Mouse (Mus musculus): Measurements from ENCODE around the gene Spindoc. TPM values are rescaled to one million over a fixed set of nuclear protein-coding genes. Genes with fewer than 3 reads are reported as not detected.

The Spindoc gene
- polyA plus RNA-seq, 1 experiment from 2014 or later = 41.2 TPM

DNA sequence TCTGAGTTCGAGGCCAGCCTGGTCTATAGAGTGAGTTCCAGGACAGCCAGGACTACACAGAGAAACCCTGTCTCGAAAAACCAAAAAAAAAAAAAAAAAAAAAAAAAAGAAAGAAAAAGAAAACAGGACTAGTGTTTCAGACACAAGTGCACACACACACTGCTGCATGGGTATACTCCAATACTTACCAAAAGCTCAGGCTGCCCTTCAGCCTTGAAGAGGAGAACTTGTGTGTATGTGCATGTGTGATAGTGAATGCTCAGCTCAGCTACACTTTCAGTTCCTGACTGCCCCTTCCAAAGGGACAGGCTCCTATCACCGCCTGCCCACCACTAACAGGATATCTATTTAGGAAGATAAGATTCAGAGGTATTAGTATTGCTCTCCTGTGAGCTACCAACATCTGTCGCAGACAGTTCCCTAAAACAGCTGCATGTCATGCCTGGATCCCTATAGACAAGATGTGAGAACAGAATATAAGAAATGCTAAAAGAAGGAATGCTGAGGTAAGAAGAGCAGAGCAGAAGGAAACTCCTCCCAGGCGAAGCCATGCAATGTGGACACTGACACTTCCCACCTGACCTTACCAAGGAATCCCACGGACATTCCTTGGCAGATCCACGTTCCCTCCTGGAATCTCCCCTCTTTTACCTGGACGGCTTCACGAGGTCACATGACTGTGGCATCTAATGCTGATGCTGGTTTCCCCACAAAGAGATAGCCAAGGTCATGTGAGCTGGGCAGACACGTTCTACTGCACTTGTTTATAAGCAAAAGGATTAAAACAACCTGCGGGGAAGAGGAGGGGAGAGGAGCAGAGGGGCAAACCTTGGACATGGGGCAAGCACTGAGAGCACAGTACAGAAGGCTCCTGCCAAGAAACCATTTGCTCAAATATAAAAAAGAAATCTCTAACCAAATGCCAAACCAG is 77.1 kb downstream of the Spindoc start:
- H3K27ac ChIP-seq = no peak overlapping the region
- no peak overlapping the region for H3K4me3 ChIP-seq (replicated peaks)
- H3K9ac ChIP-seq (replicated peaks) = no peak overlapping the region
- WGBS = 82% methylated on average over 11 of the region's 11 CpGs
- no peak for ATAC-seq (ENCODE audit: insufficient number of reproducible peaks, insufficient read depth, low FRiP score, low TSS enrichment, low read depth)
- H3K27me3 ChIP-seq = no peaks in the 10 kb centered on the region
- H3K4me1 ChIP-seq (replicated peaks) = peaks cover 34% of the 10 kb centered on the region
- no peak overlapping the region for H3K4me2 ChIP-seq
- no peaks in the 10 kb centered on the region for H3K36me3 ChIP-seq
- H3K9me3 ChIP-seq = no peaks in the 10 kb centered on the region

DNA sequence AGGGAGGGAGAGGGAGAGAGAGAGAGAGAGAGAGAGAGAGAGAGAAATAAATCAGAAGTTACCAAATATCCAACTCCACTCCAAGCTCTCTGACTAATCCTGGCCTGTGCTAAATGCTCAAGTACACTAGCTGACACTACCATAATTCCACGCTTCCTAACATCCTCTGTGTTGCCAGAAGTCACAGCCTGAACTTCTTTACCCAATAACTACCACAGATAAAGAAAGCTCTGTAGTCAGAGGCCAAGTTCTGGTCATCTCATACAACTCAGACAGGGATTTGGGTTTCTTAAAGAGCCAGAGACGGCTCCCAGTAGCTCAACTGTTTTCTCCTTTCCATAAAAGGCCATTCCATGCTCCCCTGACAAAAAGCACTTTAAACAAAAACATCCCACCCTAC is 78.0 kb downstream of the Spindoc start:
- H3K4me1 ChIP-seq (replicated peaks) = peaks cover 25% of the 10 kb centered on the region
- no peak for ATAC-seq (ENCODE audit: insufficient number of reproducible peaks, insufficient read depth, low FRiP score, low TSS enrichment, low read depth)
- H3K27me3 ChIP-seq = no peaks in the 10 kb centered on the region
- H3K27ac ChIP-seq = no peak overlapping the region
- H3K9me3 ChIP-seq = no peaks in the 10 kb centered on the region
- H3K4me3 ChIP-seq (replicated peaks) = no peak overlapping the region
- no peak overlapping the region for H3K9ac ChIP-seq (replicated peaks)
- H3K36me3 ChIP-seq = peaks cover 4% of the 10 kb centered on the region; the same call in 1 of the 2 replicates
- H3K4me2 ChIP-seq = no peak overlapping the region
- 79% methylated on average over 2 of the region's 2 CpGs for WGBS

Small RNA genes within 50 kb of the gene (microRNA-seq; reads per million reads assigned to microRNA genes)
- gene Mir6991 = 1.6 reads per million

Other genes with a start within 250 kb of the Spindoc start
- gene Otub1, start 176.7 kb downstream of the Spindoc start, polyA plus RNA-seq (2016; fragmentation: Nextera tagmentation; extraction: Ambion mirVana) = 222 and 233 TPM in 2 replicates
- 870 and 903 TPM in 2 replicates for gene Cox8a, start 165.4 kb downstream of the Spindoc start, polyA plus RNA-seq (2016; fragmentation: Nextera tagmentation; extraction: Ambion mirVana)
- 69.7 and 73.1 TPM in 2 replicates for gene Naa40, start 141.8 kb downstream of the Spindoc start, polyA plus RNA-seq (2016; fragmentation: Nextera tagmentation; extraction: Ambion mirVana)
- 50.9 and 51.1 TPM in 2 replicates for gene Rcor2, start 115.7 kb downstream of the Spindoc start, polyA plus RNA-seq (2016; fragmentation: Nextera tagmentation; extraction: Ambion mirVana)
- 54.4 and 58.5 TPM in 2 replicates for gene Mark2, start 41.1 kb downstream of the Spindoc start, polyA plus RNA-seq (2016; fragmentation: Nextera tagmentation; extraction: Ambion mirVana)
- 11.0 and 12.0 TPM in 2 replicates for gene 2700081O15Rik, start 34.6 kb upstream of the Spindoc start, polyA plus RNA-seq (2016; fragmentation: Nextera tagmentation; extraction: Ambion mirVana)
- 99.6 and 105 TPM in 2 replicates for gene Rtn3, start 100.3 kb upstream of the Spindoc start, polyA plus RNA-seq (2016; fragmentation: Nextera tagmentation; extraction: Ambion mirVana)
- gene Atl3, start 111.0 kb upstream of the Spindoc start, polyA plus RNA-seq (2016; fragmentation: Nextera tagmentation; extraction: Ambion mirVana) = 10.8 and 11.9 TPM in 2 replicates
- gene Pla2g16, start 174.5 kb upstream of the Spindoc start, polyA plus RNA-seq (2016; fragmentation: Nextera tagmentation; extraction: Ambion mirVana) = 6.7 and 7.4 TPM in 2 replicates
- gene Lgals12, start 224.2 kb upstream of the Spindoc start, polyA plus RNA-seq (2016; fragmentation: Nextera tagmentation; extraction: Ambion mirVana) = 0.37 and 0.44 TPM in 2 replicates
- gene Hrasls5, start 229.5 kb upstream of the Spindoc start, polyA plus RNA-seq (2016; fragmentation: Nextera tagmentation; extraction: Ambion mirVana) = not detected in 2 replicates

All from limb, embryonic 12.5 days (tissue).